Mouse (Mus musculus): ENCODE measurements around the gene Lrrc56.

Gene Lrrc56

DNA sequence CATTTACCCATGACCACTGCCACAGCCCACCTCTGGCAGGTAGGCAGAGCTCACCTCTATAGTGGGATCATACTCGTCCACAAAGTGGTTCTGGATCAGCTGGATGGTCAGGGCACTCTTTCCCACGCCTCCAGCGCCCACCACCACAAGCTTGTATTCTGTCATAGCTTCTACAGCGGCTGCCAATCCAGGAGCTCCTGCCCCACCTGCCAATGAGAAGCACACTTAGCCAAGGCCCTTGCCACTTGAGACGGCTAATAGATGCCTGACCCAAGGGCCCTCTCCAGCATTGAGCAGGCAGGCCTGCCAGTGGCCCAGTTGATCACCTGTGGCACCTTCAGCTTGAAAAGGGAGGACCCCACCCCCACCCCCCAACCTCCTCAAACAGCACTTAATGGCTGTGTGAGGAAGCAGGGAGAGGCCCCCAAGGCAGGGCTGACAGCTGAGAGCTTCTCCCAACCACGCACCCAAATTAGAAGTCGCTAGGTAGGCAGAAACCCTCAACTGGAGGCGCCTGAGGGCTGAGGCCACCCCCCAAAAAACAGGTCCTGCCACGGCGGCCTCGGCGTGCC lies 1.1 kb upstream of the Lrrc56 start:
- peak; percentile 94 for DNase-seq

DNA sequence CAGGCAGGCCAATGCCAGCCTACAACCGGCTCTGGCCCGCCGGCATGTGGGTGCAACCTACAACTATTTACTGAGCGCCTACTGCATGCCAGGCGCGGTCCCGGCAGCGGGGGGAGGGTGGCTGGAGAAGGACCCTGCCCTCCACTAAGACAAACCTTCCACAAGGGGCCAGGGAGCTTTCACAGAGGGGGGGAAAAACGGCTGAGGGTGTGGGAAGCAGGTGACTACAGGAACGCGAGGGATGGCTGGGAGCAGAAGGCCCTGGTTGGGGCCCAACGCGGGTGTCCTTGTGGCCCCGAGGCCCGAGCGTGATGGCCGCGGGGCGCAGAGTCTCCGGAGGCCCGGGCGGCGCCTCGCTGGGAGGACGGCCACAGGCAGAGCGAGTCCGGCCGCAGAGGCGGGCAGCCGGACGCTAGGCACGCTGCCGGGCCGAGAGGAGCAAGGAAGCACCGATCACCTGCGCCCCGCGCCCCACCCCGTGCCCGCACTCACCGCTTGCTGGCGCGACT lies 555 bp upstream of the Lrrc56 start:
- DNase-seq, result peak; percentile 95

DNA sequence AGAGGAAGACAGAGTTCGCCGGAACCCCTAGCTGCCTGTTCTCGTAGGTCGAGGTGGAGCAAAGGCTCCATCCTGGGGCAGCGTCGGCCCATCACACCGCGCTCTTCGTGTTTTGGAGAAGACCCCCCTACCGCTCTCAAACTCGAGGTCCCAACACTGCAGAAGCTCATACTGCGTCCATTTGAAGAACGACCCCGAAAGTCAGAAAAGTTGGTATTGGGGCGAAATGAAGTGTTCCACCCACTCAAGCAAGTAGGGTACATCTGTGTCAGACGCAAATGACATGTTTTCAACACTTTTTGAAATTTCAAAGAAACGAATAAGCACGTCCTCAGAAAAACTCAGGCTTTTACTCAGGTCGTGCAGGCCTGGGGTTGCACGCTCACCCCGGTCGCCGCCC lies 452 bp downstream of the Lrrc56 start:
- no peak for DNase-seq

- peak; percentile 99 for DNase-seq
Observed at GRCm38 (mm10) chr7:141194830-141195229, 873 bp downstream of the Lrrc56 start.

DNA sequence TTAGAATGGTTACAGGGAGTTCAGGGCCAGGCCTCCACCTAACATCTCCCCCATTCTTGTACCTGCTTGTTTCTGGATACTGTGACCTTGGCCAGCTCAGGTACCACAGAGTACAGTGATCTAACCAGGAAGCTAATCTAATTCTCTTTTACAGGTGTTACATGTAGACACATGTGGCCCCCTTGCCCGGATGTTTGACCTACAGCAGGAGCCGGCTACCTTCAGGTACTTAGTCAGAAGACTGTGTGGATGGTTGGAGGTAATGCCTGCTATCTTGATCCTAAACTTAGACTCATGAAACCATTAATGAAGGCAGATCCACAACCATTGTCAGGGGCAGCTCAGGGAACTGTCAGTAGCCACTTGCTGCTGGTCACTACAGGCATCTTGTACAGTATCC lies 1.8 kb downstream of the Lrrc56 start:
- DNase-seq, result peak; percentile 90

GRCm38 (mm10) chr7:141196619-141197282 lies 2.8 kb downstream of the Lrrc56 start:
- DNase-seq, result peak; percentile 88

DNA sequence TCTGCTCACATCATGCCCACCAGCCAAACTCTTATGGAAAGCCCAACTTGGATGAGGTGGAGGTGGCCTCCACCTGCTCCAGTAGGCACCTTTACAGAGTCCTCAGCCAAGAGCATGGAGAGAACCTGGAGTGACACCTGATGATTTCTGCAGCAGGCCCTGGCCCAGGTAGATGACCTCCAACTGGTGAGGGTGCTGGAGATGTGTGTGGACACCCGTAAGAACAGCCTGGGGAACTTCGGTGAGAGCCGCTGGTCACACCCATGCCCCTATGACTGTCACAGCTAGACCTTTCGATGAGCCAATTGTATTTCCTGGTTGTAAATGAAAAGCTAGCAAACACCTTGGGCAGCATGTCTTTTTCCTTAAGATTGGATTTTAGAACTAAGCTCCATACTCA lies 4.2 kb downstream of the Lrrc56 start:
- DNase-seq, result peak; percentile 85

GRCm38 (mm10) chr7:141204546-141204945 lies 10.6 kb downstream of the Lrrc56 start:
- no peak for DNase-seq

DNA sequence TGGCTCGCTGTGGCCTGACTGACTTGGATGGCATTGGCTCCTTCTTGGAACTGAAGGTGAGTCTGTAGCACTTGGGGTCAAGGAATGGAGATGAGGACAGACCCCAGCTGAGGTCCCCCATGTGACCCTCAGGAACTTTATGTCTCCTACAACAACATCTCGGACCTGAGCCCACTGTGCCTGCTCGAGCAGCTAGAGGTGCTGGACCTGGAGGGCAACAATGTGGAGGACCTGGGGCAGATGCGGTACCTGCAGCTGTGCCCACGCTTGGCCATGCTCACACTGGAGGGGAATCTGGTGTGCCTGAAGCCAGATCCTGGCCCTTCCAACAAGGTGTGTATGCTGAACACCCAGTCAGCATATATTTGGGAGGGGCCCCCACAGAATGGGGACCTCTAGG lies 11.5 kb downstream of the Lrrc56 start:
- DNase-seq, result peak; percentile 87

- peak; percentile 81 for DNase-seq
Observed at GRCm38 (mm10) chr7:141206182-141206937, 12.4 kb downstream of the Lrrc56 start.

DNA sequence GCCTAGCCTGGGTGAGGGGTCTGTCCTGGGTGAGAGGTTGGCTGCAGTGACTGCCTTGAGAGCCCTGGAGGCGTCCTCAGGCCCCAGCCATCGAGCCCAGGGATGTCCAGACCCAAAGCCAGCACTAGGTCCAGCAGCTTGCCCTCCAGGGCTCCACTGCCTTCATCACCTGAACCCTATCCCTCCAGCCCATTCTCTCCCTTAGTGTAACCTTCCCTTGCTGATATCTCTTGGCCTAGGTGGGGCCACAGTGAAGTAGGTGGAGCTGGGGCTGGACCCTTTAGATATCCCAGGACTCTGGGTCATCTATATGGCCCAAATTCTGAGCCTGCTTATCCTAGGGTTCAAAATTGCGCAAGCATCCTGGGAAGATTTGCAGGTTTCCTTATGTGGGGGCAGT lies 15.6 kb downstream of the Lrrc56 start:
- DNase-seq, result no peak

DNA sequence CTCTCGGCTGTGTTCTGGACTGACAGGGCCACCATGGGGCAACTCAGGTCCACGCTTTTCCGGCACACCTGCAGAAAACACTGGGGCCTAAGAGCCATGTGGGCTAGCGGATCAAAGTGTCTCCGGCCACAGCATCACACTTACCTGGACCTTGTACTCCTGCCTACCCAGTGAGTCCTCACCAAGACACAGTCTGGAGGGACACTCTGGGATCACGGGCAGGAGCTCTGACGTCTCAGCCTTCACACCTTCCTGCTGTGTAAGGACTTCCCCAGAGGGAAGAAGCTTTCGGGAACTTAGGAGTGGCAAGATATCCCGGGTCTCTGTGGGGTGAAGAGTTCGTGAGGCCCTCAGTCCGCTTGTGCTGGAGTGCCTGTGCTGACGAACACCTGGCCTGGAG lies 16.2 kb downstream of the Lrrc56 start:
- DNase-seq, result peak; percentile 75

GRCm38 (mm10) chr7:141210606-141211131 lies 16.7 kb downstream of the Lrrc56 start:
- peak; percentile 84 for DNase-seq

GRCm38 (mm10) chr7:141213133-141213532 lies 19.2 kb downstream of the Lrrc56 start:
- peak; percentile 79 for DNase-seq

DNA sequence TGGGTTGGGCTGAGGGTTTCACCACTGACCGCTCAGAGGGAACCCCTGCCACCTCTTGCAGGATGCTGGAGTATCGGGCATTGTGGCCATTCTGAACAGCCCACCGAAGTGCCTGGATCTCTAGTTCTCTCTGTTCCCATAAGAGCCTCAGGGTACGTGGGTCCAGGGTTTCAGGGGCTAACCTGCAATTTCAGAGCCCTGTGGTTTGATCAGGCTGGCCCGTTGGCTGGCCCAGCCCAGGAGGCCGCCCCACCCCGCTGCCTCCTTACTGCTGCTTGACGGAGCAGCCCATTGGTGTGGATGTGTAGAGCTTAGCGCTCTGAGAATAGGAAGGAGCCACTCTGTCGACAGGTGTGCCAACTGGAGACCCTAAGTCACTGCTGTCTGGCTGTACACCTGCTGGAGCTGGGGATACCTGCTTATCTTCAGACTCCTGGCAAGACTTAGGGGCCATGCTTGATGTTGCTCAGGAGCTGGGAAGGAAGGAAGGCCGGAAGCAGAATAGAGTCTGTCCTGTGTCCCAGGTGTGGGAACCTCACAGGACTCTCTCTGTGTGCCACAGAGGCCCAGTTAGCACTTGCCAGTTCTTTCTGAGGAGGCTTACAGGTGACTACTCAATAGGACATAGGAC lies 19.8 kb downstream of the Lrrc56 start, which contains the start of gene Lmntd2:
Gene Lmntd2 (minus strand): TSS at position 476 of the 631 bp plus-strand sequence.
- DNase-seq, result peak; percentile 83

- peak; percentile 78 for DNase-seq
Observed at GRCm38 (mm10) chr7:141214310-141214709, 20.4 kb downstream of the Lrrc56 start.

DNA sequence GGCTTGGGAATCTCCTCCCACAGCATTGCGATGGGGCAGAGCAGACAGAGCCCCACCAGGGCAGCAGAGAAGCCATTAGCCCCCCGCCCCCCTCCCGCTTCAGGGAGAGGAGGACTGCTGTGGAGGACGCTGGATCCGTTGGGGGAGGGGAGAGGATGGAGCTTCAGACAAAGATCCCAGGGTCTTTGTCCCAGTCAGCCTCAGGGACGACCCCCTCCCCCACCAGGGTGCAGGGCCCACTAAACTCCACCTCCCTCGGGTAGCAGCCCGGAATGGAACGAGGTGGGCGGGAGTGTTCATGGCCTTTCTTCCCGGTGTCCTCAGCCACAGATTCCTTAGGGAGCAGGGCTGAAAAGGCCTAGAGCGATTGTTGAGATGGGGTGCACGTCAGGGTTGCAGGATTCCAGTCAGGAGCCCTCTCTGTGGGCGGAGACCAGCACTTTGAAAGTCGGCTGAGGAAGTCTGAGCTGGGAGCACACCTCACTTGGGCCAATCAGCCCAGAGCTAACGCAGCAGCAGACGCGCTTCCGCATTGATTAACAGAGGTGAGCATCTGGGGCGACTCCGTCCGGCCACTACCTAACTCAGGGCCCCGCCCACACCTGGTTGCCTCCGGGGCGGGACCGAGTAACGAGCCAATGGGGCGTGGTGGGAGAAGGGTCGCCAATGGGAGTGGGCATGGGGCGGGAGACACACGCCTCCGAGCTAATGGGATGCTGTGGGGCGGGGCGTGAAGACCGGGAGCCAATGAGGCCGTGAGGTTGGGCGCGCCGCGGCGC lies 21.3 kb downstream of the Lrrc56 start, which contains the start of gene Rassf7:
Gene Rassf7 (plus strand): TSS at position 760 of the 779 bp plus-strand sequence.
- DNase-seq, result peak; percentile 99

GRCm38 (mm10) chr7:141215880-141216733 lies 22.1 kb downstream of the Lrrc56 start:
- no peak for DNase-seq

- peak; percentile 90 for DNase-seq
Observed at GRCm38 (mm10) chr7:141216894-141217293, 22.9 kb downstream of the Lrrc56 start.

- peak; percentile 88 for DNase-seq
Observed at GRCm38 (mm10) chr7:141217343-141218013, 23.5 kb downstream of the Lrrc56 start.
